Mouse (Mus musculus): ENCODE data around the gene Thoc6. TPM values are rescaled to one million over a fixed set of nuclear protein-coding genes. Genes with fewer than 3 reads are reported as not detected.

Thoc6 gene
- polyA plus RNA-seq, 1 experiment: 60.5 TPM

DNA sequence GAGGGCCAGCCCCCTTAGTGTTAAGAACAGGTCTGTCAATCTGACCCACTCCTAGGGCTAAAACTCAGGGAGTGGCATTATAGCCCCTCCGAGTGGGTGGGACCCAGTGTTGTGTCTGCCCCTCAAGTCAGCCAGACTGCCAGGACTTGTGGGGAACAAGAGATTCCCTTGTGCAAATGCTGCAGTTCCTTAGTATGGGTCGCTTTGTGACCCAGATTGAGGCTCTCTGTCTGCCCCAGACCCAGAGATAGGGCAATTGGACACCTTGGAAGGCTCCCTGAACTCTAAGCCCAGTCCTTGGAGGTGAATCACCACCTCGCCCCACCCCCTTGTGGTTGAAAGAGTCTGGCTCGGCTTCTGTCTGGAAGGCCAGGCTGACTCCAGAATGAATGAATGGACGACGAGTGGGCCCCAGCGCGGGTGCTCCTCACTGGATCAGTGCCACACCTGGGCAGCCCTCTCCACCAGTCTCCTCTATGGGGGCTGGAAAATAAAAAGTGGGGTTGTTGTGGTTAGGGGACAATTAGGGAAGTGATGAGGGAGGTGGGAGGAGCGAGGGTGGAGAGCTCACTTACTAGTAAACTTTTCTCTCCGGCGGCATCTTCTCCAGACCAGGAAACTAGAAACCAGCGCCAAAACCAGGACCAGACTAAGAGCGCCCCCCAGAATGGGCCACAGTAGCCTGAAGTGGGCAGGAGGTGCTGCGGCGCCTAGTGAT is 2.0 kb upstream of the Thoc6 start:
- Histone ChIP-seq H3K79me2 (ENCODE audit: control insufficient read depth, insufficient read depth) (peaks cover 64% of the 10 kb centered on the region), H3K27me3 (ENCODE audit: control insufficient read depth, insufficient read depth, insufficient read length) (no peaks in the 10 kb centered on the region)

DNA sequence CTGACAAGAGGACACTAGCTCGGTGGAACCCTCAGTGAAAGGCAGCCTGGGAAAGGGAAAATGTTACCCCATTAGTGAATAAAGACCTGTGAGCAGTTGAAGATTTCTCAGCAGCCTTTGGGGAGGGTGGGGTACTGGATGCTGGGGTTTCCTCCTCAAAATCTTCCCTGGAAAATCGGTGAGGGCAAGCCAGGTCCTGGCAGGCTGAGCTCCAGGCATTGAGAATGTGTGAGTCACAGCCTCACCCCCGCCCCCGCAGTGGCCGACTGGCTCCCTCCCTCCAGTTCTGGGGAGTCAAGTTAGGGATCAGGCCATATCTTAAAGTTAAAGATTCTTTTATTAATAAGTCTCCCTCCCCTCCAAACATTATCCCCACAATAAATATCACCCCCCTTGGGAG is 1.4 kb upstream of the Thoc6 start:
- H3K4me3 ChIP-seq (ENCODE audit: insufficient read depth, poor library complexity, severe bottlenecking): peak overlapping the region; percentile 87

More for the DNA sequence above, 2.0 kb upstream of the Thoc6 start:
- peaks cover 49% of the 10 kb centered on the region for H3K36me3 ChIP-seq (ENCODE audit: control insufficient read depth, insufficient read depth)
- peak overlapping the region; percentile 90 for H3ac ChIP-seq (ENCODE audit: control insufficient read depth, insufficient read length, low read depth)
- TF ChIP-seq MAX (IDR thresholded peaks at IDR 0.05) (peak; percentile 19), MYOG (IDR thresholded peaks at IDR 0.05; ENCODE audit: control insufficient read depth, extremely low read depth, insufficient read length) (no peak), MYOD1 (IDR thresholded peaks at IDR 0.05; ENCODE audit: control insufficient read depth, insufficient read length, low read depth) (no peak), CEBPB (IDR thresholded peaks at IDR 0.05; ENCODE audit: low read depth) (no peak), CTCF (IDR thresholded peaks at IDR 0.05; ENCODE audit: control insufficient read depth, insufficient read depth, insufficient read length) (no peak), USF1 (IDR thresholded peaks at IDR 0.05; ENCODE audit: low read depth) (no peak), FOSL1 (IDR thresholded peaks at IDR 0.05; ENCODE audit: insufficient read depth, low read length, poor library complexity, severe bottlenecking) (peak; percentile 17)
- H3K4me3 ChIP-seq (ENCODE audit: insufficient read depth, poor library complexity, severe bottlenecking): peak overlapping the region; percentile 87
- H3K79me3 ChIP-seq (ENCODE audit: low read depth): peaks cover 41% of the 10 kb centered on the region

DNA sequence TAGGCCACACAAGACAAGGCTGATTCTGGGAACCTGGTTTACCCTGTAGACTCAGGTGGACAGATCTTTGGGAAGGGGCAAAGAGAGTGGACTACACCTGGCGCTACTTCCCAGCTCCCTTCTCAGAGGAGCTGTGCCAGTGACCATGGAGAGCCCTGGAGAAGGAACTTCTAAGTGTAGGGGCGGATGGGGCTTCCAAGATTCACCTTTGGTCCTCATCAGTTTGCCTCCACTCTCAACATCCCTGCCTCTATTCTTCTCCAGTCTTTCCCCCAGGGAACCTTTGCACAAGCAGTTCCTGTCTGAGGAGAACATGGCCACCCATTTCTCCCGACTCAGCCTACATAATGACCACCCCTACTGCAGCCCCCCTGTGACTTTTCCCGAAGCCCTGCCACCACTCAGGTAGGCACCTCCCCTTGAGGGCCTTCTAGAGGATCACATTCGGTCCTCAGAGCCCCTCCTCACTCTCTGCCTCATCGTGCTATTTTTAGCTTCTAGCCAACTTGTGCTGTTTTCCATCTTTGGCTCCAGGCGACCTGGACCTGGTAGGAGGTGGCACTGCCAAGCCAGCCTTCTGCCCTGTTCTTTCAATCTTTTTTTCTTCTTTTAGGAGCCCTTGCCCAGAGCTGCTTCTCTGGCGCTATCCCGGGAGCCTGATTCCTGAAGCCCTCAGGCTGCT is 730 bp upstream of the Thoc6 start:
- no peak for TF ChIP-seq MAX (IDR thresholded peaks at IDR 0.05)
- no peak for TF ChIP-seq MYOD1 (IDR thresholded peaks at IDR 0.05; ENCODE audit: control insufficient read depth, insufficient read length, low read depth)
- no peak for TF ChIP-seq USF1 (IDR thresholded peaks at IDR 0.05; ENCODE audit: low read depth)
- TF ChIP-seq CTCF (IDR thresholded peaks at IDR 0.05; ENCODE audit: control insufficient read depth, insufficient read depth, insufficient read length): no peak
- no peak for TF ChIP-seq MYOG (IDR thresholded peaks at IDR 0.05; ENCODE audit: control insufficient read depth, extremely low read depth, insufficient read length)
- no peak for TF ChIP-seq CEBPB (IDR thresholded peaks at IDR 0.05; ENCODE audit: low read depth)
- no peak for TF ChIP-seq FOSL1 (IDR thresholded peaks at IDR 0.05; ENCODE audit: insufficient read depth, low read length, poor library complexity, severe bottlenecking)

More for the DNA sequence above, 1.4 kb upstream of the Thoc6 start:
- Histone ChIP-seq H3K79me3 (ENCODE audit: low read depth) (peaks cover 43% of the 10 kb centered on the region), H3K79me2 (ENCODE audit: control insufficient read depth, insufficient read depth) (peaks cover 69% of the 10 kb centered on the region), H3K36me3 (ENCODE audit: control insufficient read depth, insufficient read depth) (peaks cover 55% of the 10 kb centered on the region), H3K27me3 (ENCODE audit: control insufficient read depth, insufficient read depth, insufficient read length) (no peaks in the 10 kb centered on the region), H3ac (ENCODE audit: control insufficient read depth, insufficient read length, low read depth) (peak overlapping the region; percentile 90)
- TF ChIP-seq CEBPB (IDR thresholded peaks at IDR 0.05; ENCODE audit: low read depth) (no peak), MYOG (IDR thresholded peaks at IDR 0.05; ENCODE audit: control insufficient read depth, extremely low read depth, insufficient read length) (no peak), FOSL1 (IDR thresholded peaks at IDR 0.05; ENCODE audit: insufficient read depth, low read length, poor library complexity, severe bottlenecking) (no peak)

DNA sequence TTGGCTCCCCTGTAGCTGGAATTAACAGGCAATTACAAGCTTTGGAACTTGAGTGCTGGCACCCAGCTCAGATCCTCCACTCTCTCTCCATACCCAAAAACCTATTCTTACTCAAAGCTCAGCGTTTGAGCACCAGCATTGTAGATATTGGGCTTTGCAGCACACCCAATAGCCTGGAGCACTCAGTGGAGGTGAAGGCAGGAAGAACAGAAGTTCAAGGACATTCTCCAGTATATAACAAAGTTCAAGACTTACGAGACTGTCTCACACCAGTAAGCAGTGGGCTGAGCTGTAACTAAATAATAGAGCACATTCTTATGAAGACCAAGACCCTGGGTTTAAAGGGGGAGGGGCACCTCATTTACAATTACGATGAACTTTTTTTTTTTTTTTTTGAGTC is 921 bp downstream of the Thoc6 start:
- Histone ChIP-seq H3K36me3 (ENCODE audit: control insufficient read depth, insufficient read depth) (peaks cover 79% of the 10 kb centered on the region), H3K79me2 (ENCODE audit: control insufficient read depth, insufficient read depth) (peaks cover 74% of the 10 kb centered on the region), H3K27me3 (ENCODE audit: control insufficient read depth, insufficient read depth, insufficient read length) (no peaks in the 10 kb centered on the region), H3K4me3 (ENCODE audit: insufficient read depth, poor library complexity, severe bottlenecking) (peak overlapping the region; percentile 87), H3ac (ENCODE audit: control insufficient read depth, insufficient read length, low read depth) (no peak overlapping the region), H3K79me3 (ENCODE audit: low read depth) (peaks cover 43% of the 10 kb centered on the region)
- TF ChIP-seq FOSL1 (IDR thresholded peaks at IDR 0.05; ENCODE audit: insufficient read depth, low read length, poor library complexity, severe bottlenecking): no peak

More for the DNA sequence above, 730 bp upstream of the Thoc6 start:
- Histone ChIP-seq H3K36me3 (ENCODE audit: control insufficient read depth, insufficient read depth) (peaks cover 62% of the 10 kb centered on the region), H3K79me2 (ENCODE audit: control insufficient read depth, insufficient read depth) (peaks cover 74% of the 10 kb centered on the region), H3K4me3 (ENCODE audit: insufficient read depth, poor library complexity, severe bottlenecking) (peak overlapping the region; percentile 87), H3ac (ENCODE audit: control insufficient read depth, insufficient read length, low read depth) (peak overlapping the region; percentile 52), H3K27me3 (ENCODE audit: control insufficient read depth, insufficient read depth, insufficient read length) (no peaks in the 10 kb centered on the region), H3K79me3 (ENCODE audit: low read depth) (peaks cover 43% of the 10 kb centered on the region)

DNA sequence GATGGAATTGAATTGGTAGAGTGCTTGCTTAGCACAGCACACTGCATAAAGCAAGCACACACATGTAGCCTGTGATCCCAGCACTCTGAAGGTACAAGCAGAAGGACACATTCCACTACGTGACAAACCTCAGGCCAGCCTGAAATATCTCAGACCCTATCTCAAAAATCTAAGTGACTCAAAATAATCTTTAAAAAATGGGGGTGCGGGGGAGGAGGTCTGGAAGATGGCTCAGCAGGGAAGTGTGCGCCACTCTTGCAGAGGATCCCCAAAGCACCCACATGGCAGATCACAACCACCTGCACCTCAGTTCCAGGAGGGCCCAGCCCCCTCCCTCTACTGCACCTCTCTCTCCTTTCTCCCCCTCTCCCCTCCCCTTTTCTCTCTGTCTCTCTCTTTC is 2.2 kb downstream of the Thoc6 start:
- Histone ChIP-seq H3K36me3 (ENCODE audit: control insufficient read depth, insufficient read depth) (peaks cover 91% of the 10 kb centered on the region), H3K27me3 (ENCODE audit: control insufficient read depth, insufficient read depth, insufficient read length) (no peaks in the 10 kb centered on the region), H3K79me2 (ENCODE audit: control insufficient read depth, insufficient read depth) (peaks cover 66% of the 10 kb centered on the region), H3K4me3 (ENCODE audit: insufficient read depth, poor library complexity, severe bottlenecking) (no peak overlapping the region), H3K79me3 (ENCODE audit: low read depth) (peaks cover 39% of the 10 kb centered on the region), H3ac (ENCODE audit: control insufficient read depth, insufficient read length, low read depth) (no peak overlapping the region)
- TF ChIP-seq USF1 (IDR thresholded peaks at IDR 0.05; ENCODE audit: low read depth) (no peak), FOSL1 (IDR thresholded peaks at IDR 0.05; ENCODE audit: insufficient read depth, low read length, poor library complexity, severe bottlenecking) (no peak), CTCF (IDR thresholded peaks at IDR 0.05; ENCODE audit: control insufficient read depth, insufficient read depth, insufficient read length) (no peak), MYOD1 (IDR thresholded peaks at IDR 0.05; ENCODE audit: control insufficient read depth, insufficient read length, low read depth) (no peak), MYOG (IDR thresholded peaks at IDR 0.05; ENCODE audit: control insufficient read depth, extremely low read depth, insufficient read length) (no peak), CEBPB (IDR thresholded peaks at IDR 0.05; ENCODE audit: low read depth) (no peak), MAX (IDR thresholded peaks at IDR 0.05) (no peak)
